8 mouse cellular contexts compared by ENCODE assay signal in the genomic region with DNA sequence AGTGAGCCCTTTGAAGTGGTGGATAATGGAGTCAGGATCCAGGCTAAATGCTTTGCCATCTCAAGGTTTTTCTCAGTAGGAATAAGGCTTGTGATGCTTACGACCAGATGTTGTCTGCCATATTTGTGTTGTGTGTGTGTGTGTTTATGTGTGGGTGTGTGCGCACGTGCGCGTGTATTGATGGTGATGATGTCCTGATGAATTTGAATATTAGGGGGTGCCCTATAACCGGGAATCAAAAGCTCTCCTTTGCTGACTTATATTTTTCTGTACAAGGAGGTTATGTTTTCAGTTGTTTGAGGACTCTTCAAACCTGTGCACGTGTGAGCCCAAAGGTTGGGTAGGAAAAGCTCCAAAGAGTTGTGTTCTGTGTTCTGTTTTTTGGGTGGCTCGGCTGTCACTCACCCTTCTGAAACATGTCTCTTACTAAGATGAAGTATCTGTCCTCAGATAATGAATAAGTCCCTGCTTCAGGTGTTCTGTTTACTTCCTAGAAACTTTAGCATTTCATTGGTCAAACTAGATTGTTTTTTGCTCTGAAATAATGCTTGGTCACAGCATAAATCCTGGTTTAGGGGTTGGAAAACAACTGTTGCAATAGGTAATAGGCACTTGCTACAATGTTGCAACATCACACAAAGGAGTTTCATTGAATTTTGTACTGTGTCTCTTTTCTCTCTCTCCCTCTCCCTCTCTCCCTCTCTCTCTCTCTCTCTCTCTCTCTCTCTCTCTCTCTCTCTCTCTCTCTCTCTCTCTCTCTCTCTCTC. TPM values are rescaled to one million over a fixed set of nuclear protein-coding genes. Genes with fewer than 3 reads are reported as not detected.
DNase-seq lines count a peak whose midpoint lies in the region; ATAC-seq and TF ChIP-seq lines count a peak whose summit lies in the region.

No protein-coding gene starts in this region.

- TF ChIP-seq CTCF in kidney, adult 2 months (conservative IDR thresholded peaks at IDR 0.05; ENCODE audit: insufficient read depth, insufficient read length, low read depth, low read length) = no peak

- DNase-seq in kidney, adult 2 months = no peak
- DNase-seq in kidney, postnatal 4 days = no peak
- peak; percentile 11 for DNase-seq in MEL-GATA-1-ER (ENCODE audit: extremely low read depth, low read depth)
- DNase-seq in cerebellum, adult 9-11 months = no peak
- no peak for DNase-seq in B cell, adult 2 months
- DNase-seq in spleen, adult 18-20 months = no peak

- H3K27me3 ChIP-seq in kidney, adult 2 months (replicated peaks; ENCODE audit: control insufficient read depth, insufficient read depth, low read length) = no peaks in the 10 kb centered on the region
- H3K27me3 ChIP-seq in hindbrain, embryonic 15.5 days = no peaks in the 10 kb centered on the region
- no peaks in the 10 kb centered on the region for H3K27me3 ChIP-seq in midbrain, embryonic 16.5 days (ENCODE audit: control insufficient read depth, insufficient read depth, low read depth, low read length)

- H3K4me2 ChIP-seq in hindbrain, embryonic 15.5 days = peak overlapping the region; percentile 93
- peak overlapping the region; percentile 74 for H3K4me2 ChIP-seq in midbrain, embryonic 16.5 days (ENCODE audit: low read length)

- H3K4me3 ChIP-seq in kidney, adult 2 months (ENCODE audit: insufficient read depth, low read depth, low read length) = peak overlapping the region; percentile 84
- H3K4me3 ChIP-seq in hindbrain, embryonic 15.5 days = peak overlapping the region; percentile 79
- H3K4me3 ChIP-seq in midbrain, embryonic 16.5 days (ENCODE audit: low read depth, low read length) = peak overlapping the region; percentile 63

- H3K4me1 ChIP-seq in kidney, adult 2 months (ENCODE audit: control insufficient read depth, insufficient read depth, low read length) = peaks cover 3% of the 10 kb centered on the region; the same call in 1 of the 2 replicates
- peaks cover 13% of the 10 kb centered on the region for H3K4me1 ChIP-seq in hindbrain, embryonic 15.5 days (replicated peaks)
- peaks cover 11% of the 10 kb centered on the region for H3K4me1 ChIP-seq in midbrain, embryonic 16.5 days (ENCODE audit: control insufficient read depth, insufficient read depth, low read length)

- peak overlapping the region; percentile 88 for H3K9ac ChIP-seq in hindbrain, embryonic 15.5 days
- peak overlapping the region; percentile 93 for H3K9ac ChIP-seq in midbrain, embryonic 16.5 days (ENCODE audit: low read depth, low read length)

- peak overlapping the region; percentile 76; the same call in 1 of the 2 replicates for H3K27ac ChIP-seq in kidney, adult 2 months (ENCODE audit: insufficient read depth, low read depth, low read length)
- peak overlapping the region; percentile 89 for H3K27ac ChIP-seq in hindbrain, embryonic 15.5 days (replicated peaks)
- peak overlapping the region; percentile 90; the same call in 1 of the 2 replicates for H3K27ac ChIP-seq in midbrain, embryonic 16.5 days (ENCODE audit: low read length)

- TF ChIP-seq POLR2A in kidney, adult 2 months (IDR thresholded peaks at IDR 0.05; ENCODE audit: low read depth, low read length) = no peak

- 88% methylated on average over 8 of the region's 8 CpGs for WGBS in kidney, adult 2 months
- 83% methylated on average over 8 of the region's 8 CpGs for WGBS in hindbrain, embryonic 15.5 days
- 79% methylated on average over 8 of the region's 8 CpGs for WGBS in midbrain, embryonic 16.5 days

- no peak for ATAC-seq in hindbrain, embryonic 15.5 days (ENCODE audit: low FRiP score, low read depth)
- ATAC-seq in midbrain, embryonic 16.5 days = 0 out of 2 replicates have a peak, but pooled peaks have one; percentile 2

- H3K9me3 ChIP-seq in hindbrain, embryonic 15.5 days = no peaks in the 10 kb centered on the region
- H3K9me3 ChIP-seq in midbrain, embryonic 16.5 days (replicated peaks; ENCODE audit: control insufficient read depth, low read length, poor library complexity, severe bottlenecking) = no peaks in the 10 kb centered on the region

- no peaks in the 10 kb centered on the region for H3K36me3 ChIP-seq in kidney, adult 2 months (ENCODE audit: control insufficient read depth, insufficient read depth, low read length)
- 0 out of 2 replicates have a peak, but pooled peaks cover 11% of the 10 kb centered on the region for H3K36me3 ChIP-seq in hindbrain, embryonic 15.5 days
- 0 out of 2 replicates have a peak, but pooled peaks cover 2% of the 10 kb centered on the region for H3K36me3 ChIP-seq in midbrain, embryonic 16.5 days (ENCODE audit: control insufficient read depth, insufficient read depth, low read length)

RNA-seq across cellular contexts. Expression of a gene that starts 1.3 kb away (rescaled TPM):
- polyA plus RNA-seq in kidney, adult 2 months (2012; rRNA removed) = 9.2 and 10.0 TPM in 2 replicates
- polyA plus RNA-seq in hindbrain, embryonic 15.5 days (2015; fragmentation: Nextera tagmentation; extraction: Ambion mirVana) = 12.4 and 14.1 TPM in 2 replicates
- polyA plus RNA-seq in midbrain, embryonic 16.5 days (2015; fragmentation: Nextera tagmentation; extraction: Ambion mirVana) = 12.9 and 13.1 TPM in 2 replicates

RNA-seq across cellular contexts. Expression of a gene that starts 7.6 kb away (rescaled TPM):
- polyA plus RNA-seq in kidney, adult 2 months (2012; rRNA removed) = 22.0 and 23.0 TPM in 2 replicates
- 30.7 and 30.9 TPM in 2 replicates for polyA plus RNA-seq in hindbrain, embryonic 15.5 days (2015; fragmentation: Nextera tagmentation; extraction: Ambion mirVana)
- polyA plus RNA-seq in midbrain, embryonic 16.5 days (2015; fragmentation: Nextera tagmentation; extraction: Ambion mirVana) = 38.8 and 38.9 TPM in 2 replicates

RNA-seq across cellular contexts. Expression of a gene that starts 30.1 kb away (rescaled TPM):
- 34.5 and 40.7 TPM in 2 replicates for polyA plus RNA-seq in kidney, adult 2 months (2012; rRNA removed)
- polyA plus RNA-seq in hindbrain, embryonic 15.5 days (2015; fragmentation: Nextera tagmentation; extraction: Ambion mirVana) = 74.5 and 77.2 TPM in 2 replicates
- polyA plus RNA-seq in midbrain, embryonic 16.5 days (2015; fragmentation: Nextera tagmentation; extraction: Ambion mirVana) = 79.1 and 83.2 TPM in 2 replicates

RNA-seq across cellular contexts. Expression of a gene that starts 58.8 kb away (rescaled TPM):
- 0.38 and 0.92 TPM in 2 replicates for polyA plus RNA-seq in kidney, adult 2 months (2012; rRNA removed)
- 0.35 and 0.37 TPM in 2 replicates for polyA plus RNA-seq in hindbrain, embryonic 15.5 days (2015; fragmentation: Nextera tagmentation; extraction: Ambion mirVana)
- 0.16 and 0.25 TPM in 2 replicates for polyA plus RNA-seq in midbrain, embryonic 16.5 days (2015; fragmentation: Nextera tagmentation; extraction: Ambion mirVana)
